Mouse (Mus musculus): Measurements from ENCODE around the gene Adcy5. TPM values are rescaled to one million over a fixed set of nuclear protein-coding genes. Genes with fewer than 3 reads are reported as not detected.

Adcy5 gene
- total and polyA plus RNA-seq, 3 experiments = under 0.01 to 0.08 TPM; not detected in 1

DNA sequence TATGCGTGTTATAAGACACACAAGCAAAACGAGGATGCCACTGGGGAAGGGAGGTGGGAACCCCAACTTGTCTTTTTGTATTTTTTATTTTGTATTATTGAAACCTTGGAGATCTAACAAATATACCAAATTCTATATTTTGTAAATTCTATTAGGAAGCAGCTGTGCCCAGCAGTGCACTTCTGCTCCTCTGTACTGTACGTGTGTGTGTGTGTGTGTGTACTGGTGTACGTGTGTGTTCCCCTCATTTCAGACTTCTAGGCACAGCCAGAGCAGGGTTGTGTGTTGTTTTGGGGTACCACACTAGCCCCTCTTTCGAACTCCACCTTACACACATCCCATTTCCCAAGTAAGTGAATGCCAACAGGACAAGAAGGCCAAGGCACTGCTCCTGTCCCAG lies 149.7 kb downstream of the Adcy5 start:
- TF ChIP-seq USF1 (IDR thresholded peaks at IDR 0.05; ENCODE audit: low read depth, low read length) = no peak
- no peak for TF ChIP-seq BHLHE40 (IDR thresholded peaks at IDR 0.05; ENCODE audit: borderline replicate concordance, low read depth, low read length)
- no peak for TF ChIP-seq SIN3A (IDR thresholded peaks at IDR 0.05; ENCODE audit: low read length)
- TF ChIP-seq MAX (IDR thresholded peaks at IDR 0.05; ENCODE audit: low read length) = no peak
- no peak for TF ChIP-seq RCOR1 (IDR thresholded peaks at IDR 0.05; ENCODE audit: low read depth, low read length)
- no peak for TF ChIP-seq USF2 (IDR thresholded peaks at IDR 0.05; ENCODE audit: borderline replicate concordance in 1 of 2, insufficient read depth in 1 of 2, low read depth in 1 of 2, low read length in 2 of 2)
- no peak for DNase-seq (ENCODE audit: low read depth, low spot score)
- H3K36me3 ChIP-seq (ENCODE audit: control insufficient read depth in 1 of 2, insufficient read depth in 2 of 2, low read length in 2 of 2) = no peaks in the 10 kb centered on the region
- no peaks in the 10 kb centered on the region for H3K79me2 ChIP-seq (ENCODE audit: control insufficient read depth, insufficient read depth, low read length, poor library complexity)
- no peak overlapping the region for H3K4me3 ChIP-seq (ENCODE audit: control insufficient read depth in 1 of 2, insufficient read depth in 1 of 2, low read depth in 2 of 2, low read length in 2 of 2)
- H3K27ac ChIP-seq (ENCODE audit: control insufficient read depth, low read depth, low read length) = no peak overlapping the region
- no peaks in the 10 kb centered on the region for H3K4me1 ChIP-seq (ENCODE audit: control insufficient read depth in 1 of 2, insufficient read depth in 2 of 2, low read length in 2 of 2)
- H3K27me3 ChIP-seq (ENCODE audit: control insufficient read depth in 1 of 2, insufficient read depth in 2 of 2, low read length in 2 of 2) = no peaks in the 10 kb centered on the region
- no peak overlapping the region for H3K9ac ChIP-seq (ENCODE audit: control insufficient read depth, low read depth, low read length, poor library complexity, severe bottlenecking)
- no peaks in the 10 kb centered on the region for H3K9me3 ChIP-seq (replicated peaks; ENCODE audit: insufficient read depth, low read length)

DNA sequence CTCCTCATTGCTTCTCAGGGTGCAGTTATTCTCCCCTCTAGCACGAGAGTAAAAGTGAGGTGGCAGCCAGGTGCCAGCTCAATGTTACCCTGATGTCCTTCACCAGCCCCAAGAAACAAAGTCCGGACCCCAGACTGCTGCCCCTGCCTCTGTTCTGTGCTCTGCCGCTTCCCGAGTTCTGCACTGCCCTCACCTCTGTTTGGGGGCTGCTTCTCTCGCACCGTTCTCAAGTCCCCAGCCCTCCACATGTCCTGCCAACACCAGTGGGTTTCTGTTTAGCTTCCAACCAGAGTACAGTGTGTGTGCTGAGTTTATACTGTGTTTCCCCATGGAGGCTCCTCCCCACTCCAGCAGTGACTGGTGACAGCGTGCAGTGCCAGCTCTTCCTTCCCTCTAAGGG lies 150.5 kb downstream of the Adcy5 start:
- Histone ChIP-seq H3K4me1 (ENCODE audit: control insufficient read depth in 1 of 2, insufficient read depth in 2 of 2, low read length in 2 of 2) (no peaks in the 10 kb centered on the region), H3K27me3 (ENCODE audit: control insufficient read depth in 1 of 2, insufficient read depth in 2 of 2, low read length in 2 of 2) (no peaks in the 10 kb centered on the region), H3K36me3 (ENCODE audit: control insufficient read depth in 1 of 2, insufficient read depth in 2 of 2, low read length in 2 of 2) (no peaks in the 10 kb centered on the region), H3K79me2 (ENCODE audit: control insufficient read depth, insufficient read depth, low read length, poor library complexity) (no peaks in the 10 kb centered on the region), H3K9ac (ENCODE audit: control insufficient read depth, low read depth, low read length, poor library complexity, severe bottlenecking) (no peak overlapping the region), H3K4me3 (ENCODE audit: control insufficient read depth in 1 of 2, insufficient read depth in 1 of 2, low read depth in 2 of 2, low read length in 2 of 2) (no peak overlapping the region), H3K27ac (ENCODE audit: control insufficient read depth, low read depth, low read length) (no peak overlapping the region), H3K9me3 (replicated peaks; ENCODE audit: insufficient read depth, low read length) (no peaks in the 10 kb centered on the region)
- TF ChIP-seq RAD21 (IDR thresholded peaks at IDR 0.05; ENCODE audit: low read depth, low read length) (no peak), GABPA (IDR thresholded peaks at IDR 0.05; ENCODE audit: low read depth, low read length) (no peak), ZKSCAN1 (IDR thresholded peaks at IDR 0.05; ENCODE audit: low read depth, low read length) (no peak), JUND (IDR thresholded peaks at IDR 0.05; ENCODE audit: low read depth, low read length) (no peak), RCOR1 (IDR thresholded peaks at IDR 0.05; ENCODE audit: low read depth, low read length) (no peak), MYB (IDR thresholded peaks at IDR 0.05; ENCODE audit: low read depth, low read length) (no peak), POLR2A (IDR thresholded peaks at IDR 0.05; ENCODE audit: control insufficient read depth in 1 of 2, insufficient read depth in 1 of 2, low read depth in 1 of 2, low read length in 2 of 2, poor library complexity in 1 of 2) (no peak), NELFE (IDR thresholded peaks at IDR 0.05; ENCODE audit: low read depth, low read length) (no peak), MEF2A (IDR thresholded peaks at IDR 0.05; ENCODE audit: extremely low read depth, insufficient replicate concordance, low read depth, low read length, poor library complexity, severe bottlenecking) (no peak), ZMIZ1 (IDR thresholded peaks at IDR 0.05; ENCODE audit: low read depth, low read length) (no peak), CHD1 (IDR thresholded peaks at IDR 0.05; ENCODE audit: low read depth, low read length) (no peak), TBP (IDR thresholded peaks at IDR 0.05; ENCODE audit: low read depth, low read length) (no peak), HCFC1 (IDR thresholded peaks at IDR 0.05; ENCODE audit: low read depth, low read length) (no peak), NRF1 (IDR thresholded peaks at IDR 0.05; ENCODE audit: insufficient read depth, low read depth, low read length, poor library complexity, severe bottlenecking) (no peak), E2F4 (IDR thresholded peaks at IDR 0.05; ENCODE audit: borderline replicate concordance, low read depth, low read length) (no peak), TCF12 (IDR thresholded peaks at IDR 0.05; ENCODE audit: low read depth, low read length) (no peak)
- no peak for DNase-seq (ENCODE audit: low read depth, low spot score)

Data from MEL (cell line).